Mouse (Mus musculus) cerebellum, postnatal 14 days (tissue): ENCODE measurements around the gene Ier5.

Experiments used
- DNase-seq, 2 experiments: peaks; one replicate each; pipeline ENCODE4 v3.0.0; 2021; ENCODE audit warnings: mixed read lengths in 2 of 2

The Ier5 gene

GRCm38 (mm10) chr1:155052761-155053166 is 46.7 kb downstream of the Ier5 start:
- DNase-seq, result no peak

- no peak for DNase-seq
Measured at GRCm38 (mm10) chr1:155052131-155052760, 47.2 kb downstream of the Ier5 start.

- peak; percentile 66 to 75 for DNase-seq
Measured at GRCm38 (mm10) chr1:155051701-155052127, 47.7 kb downstream of the Ier5 start.

- DNase-seq, result no peak
Measured at GRCm38 (mm10) chr1:155050897-155051592, 48.4 kb downstream of the Ier5 start.

- DNase-seq, result peak in 1 of 2 experiments; percentile 56
Measured at GRCm38 (mm10) chr1:155050174-155050573, 49.3 kb downstream of the Ier5 start.

GRCm38 (mm10) chr1:155048947-155049346 is 50.5 kb downstream of the Ier5 start:
- peak; percentile 98 to 99 for DNase-seq
